Comparison of ENCODE assay signal across 1 mouse cellular context in the genomic region with DNA sequence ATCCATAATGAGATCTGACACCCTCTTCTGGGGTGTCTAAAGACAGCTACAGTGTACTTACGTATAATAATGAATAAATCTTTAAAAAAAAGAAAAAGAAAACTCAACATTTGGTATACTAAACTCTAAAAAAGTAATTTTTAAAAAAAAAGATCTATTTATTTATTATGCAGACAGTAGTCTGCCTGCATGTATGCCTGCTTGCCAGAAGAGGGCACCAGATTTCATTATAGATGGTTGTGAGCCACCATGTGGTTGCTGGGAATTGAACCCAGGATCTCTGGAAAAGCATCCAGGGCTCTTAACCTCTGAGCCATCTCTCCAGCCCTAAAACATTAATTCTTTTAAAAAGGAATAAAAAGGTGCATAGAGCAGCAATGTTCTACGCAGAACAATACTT.
TF ChIP-seq lines count a peak whose summit lies in the region.

No protein-coding gene starts in this region.

TF ChIP-seq in MEL, 35 proteins besides CTCF, POLR2A, EP300 and RAD21:
- peak; percentile 37 for TF ChIP-seq SMC3 (IDR thresholded peaks at IDR 0.05; ENCODE audit: low read depth, low read length)
